Mouse (Mus musculus): ENCODE results near the gene Usp32.

- no peak for TF ChIP-seq POLR2A (IDR thresholded peaks at IDR 0.05; ENCODE audit: insufficient read depth, low read depth, low read length)
- no peak for TF ChIP-seq CTCF (IDR thresholded peaks at IDR 0.05; ENCODE audit: insufficient read depth, low read depth, low read length)
Observed at GRCm38 (mm10) chr11:85157301-85157700, 17.3 kb upstream of the Usp32 start.
